Mouse (Mus musculus) G1E (cell line): ENCODE measurements at regions not wholly inside any gene's neighbourhood (a gene's known extent, or its start where the extent isn't known, plus 50 kb on each side); places are given as distances from the start of the nearest gene placed in this dataset.

Experiments
- CTCF ChIP-seq: IDR thresholded peaks from 2 replicates; pipeline ENCODE4 v1.5.1; 2012; ENCODE audit warnings: low read depth, low read length, inconsistent platforms, mixed read lengths
- GATA1 ChIP-seq: IDR thresholded peaks from 2 replicates; pipeline ENCODE4 v1.6.1; 2012; ENCODE audit warnings: borderline replicate concordance, low read length, inconsistent platforms, mixed read lengths
- GATA2 ChIP-seq: IDR thresholded peaks from 2 replicates; pipeline ENCODE4 v1.6.1; 2012; ENCODE audit warnings: low read depth, low read length, inconsistent platforms, borderline replicate concordance
- POLR2AphosphoS5 ChIP-seq: IDR thresholded peaks from 2 replicates; pipeline ENCODE4 v1.6.1; 2012; ENCODE audit warnings: low read depth, low read length, inconsistent platforms; ENCODE audit not compliant: insufficient replicate concordance
- TAL1 ChIP-seq: conservative IDR thresholded peaks from 2 replicates; pipeline ENCODE4 v1.6.1; 2012; ENCODE audit warnings: low read depth, low read length, inconsistent platforms, mixed read lengths

DNA sequence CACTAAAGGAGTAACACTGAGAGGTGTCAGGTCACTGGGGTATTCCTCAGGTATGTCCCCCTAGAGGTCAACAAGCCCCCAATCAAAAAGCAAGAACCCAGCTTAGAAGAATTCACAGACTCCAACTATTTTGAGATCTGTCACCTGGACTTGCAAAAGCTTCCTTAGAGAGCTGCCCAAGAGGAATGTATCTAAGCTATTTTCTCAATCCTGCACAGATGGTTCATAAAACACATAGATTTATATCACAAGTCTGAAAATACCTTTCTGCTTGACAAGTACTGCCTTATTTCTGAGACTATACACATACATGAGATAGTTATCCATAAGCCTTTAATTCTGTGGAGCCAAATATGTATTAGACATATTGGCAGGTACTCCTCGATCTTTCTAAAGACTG, 342.1 kb upstream of the Klf6 start:
- no peak for TF ChIP-seq CTCF
- TF ChIP-seq GATA1 = no peak
- no peak for TF ChIP-seq POLR2AphosphoS5
- TF ChIP-seq GATA2 = no peak
- no peak for TF ChIP-seq TAL1
